Mouse (Mus musculus) heart, postnatal 0 days (tissue): ENCODE results near the gene Sprtn.

Experiments used
- CTCF ChIP-seq: IDR thresholded peaks from 2 replicates; pipeline ENCODE4 v1.5.1; 2016; ENCODE audit warnings: antibody characterized with exemption, control low read depth, low read depth
- EP300 ChIP-seq: IDR thresholded peaks from 2 replicates; pipeline ENCODE4 v1.6.1; 2016; ENCODE audit warnings: antibody characterized with exemption, low read depth

DNA sequence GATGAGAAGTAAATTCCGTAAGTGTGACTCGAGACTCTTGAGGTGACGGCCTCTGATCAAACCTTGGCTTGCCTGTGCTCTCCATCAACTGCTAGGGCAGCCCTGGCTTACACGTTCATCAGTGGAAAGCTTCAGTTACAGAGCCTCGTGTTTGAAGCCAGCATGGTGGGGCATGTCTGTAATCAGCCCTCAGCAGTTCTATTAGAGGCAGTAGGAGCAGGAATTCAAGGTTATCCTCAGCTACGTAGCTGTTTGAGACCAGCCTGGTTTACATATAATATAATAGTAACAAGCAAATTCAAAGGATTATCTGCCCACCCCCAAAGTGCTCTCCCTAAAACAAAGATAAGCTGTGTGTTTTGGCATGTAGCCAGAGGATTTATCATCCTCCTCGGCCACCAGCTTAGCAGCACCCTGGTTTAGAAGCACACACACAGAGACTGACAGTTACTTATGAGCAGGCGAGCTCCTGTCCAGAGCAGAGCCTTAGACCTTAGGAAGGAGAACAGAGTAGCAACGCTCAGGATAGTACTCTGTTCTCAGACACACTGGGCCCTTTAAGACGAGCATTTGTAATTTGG lies 18.6 kb upstream of the Sprtn start:
- TF ChIP-seq CTCF (no peak), EP300 (no peak)
